Mouse (Mus musculus) kidney, postnatal 0 days (tissue): ENCODE results near the gene Adgrb3. TPM values are rescaled to one million over a fixed set of nuclear protein-coding genes. Genes with fewer than 3 reads are reported as not detected.

Experiments used
- ATAC-seq: fragments of 200-750 bp; cut with Nextera tagmentation; replicated peaks from 2 replicates; pipeline ENCODE4 v1.8.0; 2017; ENCODE audit warnings: low read depth, moderate number of reproducible peaks, moderate TSS enrichment, moderate library complexity; ENCODE audit not compliant: low FRiP score
- DNase-seq: peaks from one replicate; pipeline ENCODE4 v3.0.0-alpha.2; 2016; ENCODE audit warnings: low spot score
- H3K27ac ChIP-seq: fragments of 300-500 bp; sonication (generic); 2 replicates; pipeline ENCODE4 v1.5.1; 2014; ENCODE audit warnings: mild to moderate bottlenecking
- H3K27me3 ChIP-seq: fragments of 300-500 bp; sonication (generic); 2 replicates; pipeline ENCODE4 v1.6.1; 2014; ENCODE audit warnings: low read length, mixed read lengths; ENCODE audit not compliant: insufficient read depth
- H3K36me3 ChIP-seq: fragments of 300-500 bp; sonication (generic); 2 replicates; pipeline ENCODE4 v1.6.1; 2014; ENCODE audit warnings: low read length, mixed read lengths; ENCODE audit not compliant: insufficient read depth
- H3K4me1 ChIP-seq: fragments of 300-500 bp; sonication (generic); replicated peaks from 2 replicates; pipeline ENCODE4 v1.6.1; 2014; ENCODE audit warnings: antibody characterized with exemption, low read length, mixed read lengths; ENCODE audit not compliant: insufficient read depth
- H3K4me2 ChIP-seq: fragments of 300-500 bp; sonication (generic); 2 replicates; pipeline ENCODE4 v1.6.1; 2014; ENCODE audit warnings: mild to moderate bottlenecking, low read length, moderate library complexity, mixed read lengths
- H3K4me3 ChIP-seq: fragments of 300-500 bp; sonication (generic); replicated peaks from 2 replicates; pipeline ENCODE4 v1.5.1; 2014; ENCODE audit warnings: low read depth, low read length
- H3K9ac ChIP-seq: fragments of 300-500 bp; sonication (generic); 2 replicates; pipeline ENCODE4 v1.6.1; 2014; ENCODE audit warnings: low read depth, low read length
- H3K9me3 ChIP-seq: fragments of 300-500 bp; sonication (generic); replicated peaks from 2 replicates; pipeline ENCODE4 v1.6.1; 2016; ENCODE audit warnings: low read length, inconsistent platforms, mixed read lengths
- CTCF ChIP-seq: IDR thresholded peaks from 2 replicates; pipeline ENCODE4 v1.5.1; 2016; ENCODE audit warnings: antibody characterized with exemption, low read depth, mild to moderate bottlenecking, moderate library complexity
- WGBS: fragments of 180-500 bp; shearing (Covaris S2); extraction: QIAGEN DNeasy Blood & Tissue Kit; methylation state at CpG from one replicate; pipeline ENCODE4 v1.1.7; 2014; 5-methylcytosine and 5-hydroxymethylcytosine counted together
- polyA plus RNA-seq: library from polyadenylated mRNA; unstranded; fragments of >200 nt; fragmentation: Nextera tagmentation; extraction: Ambion mirVana; gene quantifications from 2 replicates; pipeline ENCODE4 v1.2.1, GENCODE M21; 2015

Gene Adgrb3
- polyA plus RNA-seq, 1 experiment from 2014 or later = 0.26 TPM

DNA sequence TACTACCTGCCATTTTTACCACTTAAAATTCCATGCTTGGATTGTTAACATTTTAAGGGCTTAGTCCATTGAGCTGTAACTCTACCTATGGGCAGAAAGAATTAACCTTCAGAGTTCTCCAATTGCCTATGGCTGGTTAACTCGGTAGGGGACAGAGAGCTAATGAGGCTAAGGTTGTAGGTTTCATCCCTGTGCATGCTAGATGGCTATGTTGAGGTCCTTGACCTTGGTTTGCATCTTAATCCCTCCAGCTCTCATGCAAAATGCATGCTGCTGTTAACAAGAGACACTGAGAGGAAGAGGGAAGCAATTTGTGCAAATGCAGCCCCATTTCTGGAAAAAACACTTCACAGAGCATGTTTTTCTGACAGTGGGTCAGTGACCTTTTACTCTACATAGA is 366.9 kb downstream of the Adgrb3 start:
- Histone ChIP-seq H3K4me3 (no peak overlapping the region), H3K36me3 (no peaks in the 10 kb centered on the region), H3K27ac (no peak overlapping the region), H3K27me3 (no peaks in the 10 kb centered on the region), H3K9me3 (no peaks in the 10 kb centered on the region), H3K4me2 (no peak overlapping the region), H3K9ac (no peak overlapping the region), H3K4me1 (no peaks in the 10 kb centered on the region)
- ATAC-seq (no peak), DNase-seq (no peak)
- TF ChIP-seq CTCF = no peak
- WGBS = 43% methylated on average over 1 of the region's 1 CpGs

GRCm38 (mm10) chr1:25435506-25435905 is 394.0 kb downstream of the Adgrb3 start:
- Histone ChIP-seq H3K4me2 (no peak overlapping the region), H3K9ac (no peak overlapping the region), H3K4me1 (no peaks in the 10 kb centered on the region), H3K27ac (no peak overlapping the region), H3K4me3 (no peak overlapping the region), H3K36me3 (no peaks in the 10 kb centered on the region), H3K9me3 (no peaks in the 10 kb centered on the region), H3K27me3 (no peaks in the 10 kb centered on the region)
- ATAC-seq (no peak), DNase-seq (peak; percentile 6)
- 19% methylated on average over 2 of the region's 2 CpGs for WGBS
- no peak for TF ChIP-seq CTCF

GRCm38 (mm10) chr1:25430219-25430862 is 399.2 kb downstream of the Adgrb3 start:
- H3K9me3 ChIP-seq = no peaks in the 10 kb centered on the region
- peak; percentile 23 for DNase-seq
- H3K36me3 ChIP-seq = no peaks in the 10 kb centered on the region
- no peak overlapping the region for H3K9ac ChIP-seq
- no peaks in the 10 kb centered on the region for H3K27me3 ChIP-seq
- no peak for ATAC-seq
- H3K4me3 ChIP-seq = 0 out of 2 replicates have a peak overlapping the region, but pooled peaks have one; percentile 4
- no peak overlapping the region for H3K27ac ChIP-seq
- TF ChIP-seq CTCF = no peak
- H3K4me2 ChIP-seq = peak overlapping the region; percentile 34; the same call in 1 of the 2 replicates
- 53% methylated on average over 16 of the region's 16 CpGs for WGBS
- no peaks in the 10 kb centered on the region for H3K4me1 ChIP-seq

DNA sequence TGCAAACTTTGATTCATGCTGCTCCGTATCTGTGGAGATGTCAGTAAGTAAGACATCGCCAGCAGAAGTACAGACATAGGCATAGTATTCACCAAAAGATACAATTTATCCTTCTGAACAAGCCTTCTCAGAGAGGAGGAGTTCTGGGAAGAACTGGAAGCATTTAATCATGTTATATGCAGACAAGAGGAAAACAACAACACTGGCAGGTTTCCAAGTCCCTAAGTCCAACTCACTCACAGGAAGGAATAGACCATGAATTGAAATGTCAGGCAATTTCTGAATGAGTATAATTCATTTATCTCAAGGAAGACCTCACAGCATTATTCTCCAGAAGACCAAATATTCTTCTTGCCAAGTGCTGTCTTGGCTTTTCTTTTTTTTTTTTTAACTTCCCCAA is 408.8 kb downstream of the Adgrb3 start:
- H3K4me2 ChIP-seq = no peak overlapping the region
- no peaks in the 10 kb centered on the region for H3K4me1 ChIP-seq
- H3K27me3 ChIP-seq = no peaks in the 10 kb centered on the region
- no peak for ATAC-seq
- peak; percentile 50 for DNase-seq
- 69% methylated on average over 2 of the region's 2 CpGs for WGBS
- no peaks in the 10 kb centered on the region for H3K9me3 ChIP-seq
- H3K36me3 ChIP-seq = no peaks in the 10 kb centered on the region
- H3K9ac ChIP-seq = no peak overlapping the region
- TF ChIP-seq CTCF = no peak
- no peak overlapping the region for H3K27ac ChIP-seq
- no peak overlapping the region for H3K4me3 ChIP-seq

DNA sequence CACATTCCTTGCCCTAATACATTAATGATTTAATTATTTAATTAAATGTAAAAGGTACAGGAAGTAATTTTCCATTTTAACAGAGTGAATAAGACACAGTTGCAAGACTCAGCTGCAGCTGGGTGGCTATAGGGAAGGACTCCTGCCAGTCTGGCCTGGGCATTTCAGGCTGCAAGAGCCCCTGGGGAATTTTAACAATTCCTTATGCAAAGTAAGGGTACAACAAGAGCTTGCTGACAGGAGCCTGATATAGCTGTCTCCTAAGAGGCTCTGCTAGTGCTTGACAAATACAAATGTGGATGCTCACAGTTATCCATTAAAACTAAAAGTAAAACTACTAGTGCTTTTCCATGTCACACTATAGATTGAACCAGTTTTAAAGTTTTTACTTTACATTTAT is 410.1 kb downstream of the Adgrb3 start:
- no peak for TF ChIP-seq CTCF
- no peaks in the 10 kb centered on the region for H3K9me3 ChIP-seq
- no peak overlapping the region for H3K4me3 ChIP-seq
- H3K4me1 ChIP-seq = no peaks in the 10 kb centered on the region
- DNase-seq (no peak), ATAC-seq (no peak)
- H3K27ac ChIP-seq = no peak overlapping the region
- no peak overlapping the region for H3K4me2 ChIP-seq
- no peaks in the 10 kb centered on the region for H3K27me3 ChIP-seq
- no peak overlapping the region for H3K9ac ChIP-seq
- H3K36me3 ChIP-seq = no peaks in the 10 kb centered on the region

DNA sequence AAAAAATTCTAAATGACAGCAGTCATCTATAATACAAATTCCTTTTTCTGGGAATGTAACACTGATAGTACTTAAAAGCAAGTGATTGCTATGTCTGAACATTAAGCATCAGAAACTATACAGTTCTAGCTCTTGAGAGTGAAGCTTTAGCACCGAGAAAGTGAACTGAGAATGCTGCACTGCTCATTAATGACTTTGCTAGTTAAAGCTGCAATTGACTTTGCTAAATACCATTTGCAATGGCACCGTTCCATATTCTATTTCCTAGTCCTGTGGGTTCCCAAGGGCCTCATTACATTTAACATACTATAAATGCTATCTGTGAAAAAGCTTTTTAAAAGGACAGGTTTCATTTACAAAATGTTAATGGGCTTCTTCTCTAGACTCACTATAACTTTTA is 414.4 kb downstream of the Adgrb3 start:
- no peak for ATAC-seq
- WGBS = 61% methylated on average over 2 of the region's 2 CpGs
- DNase-seq = no peak
- Histone ChIP-seq H3K4me3 (no peak overlapping the region), H3K9ac (no peak overlapping the region), H3K36me3 (no peaks in the 10 kb centered on the region), H3K27me3 (no peaks in the 10 kb centered on the region), H3K9me3 (no peaks in the 10 kb centered on the region), H3K27ac (no peak overlapping the region), H3K4me1 (no peaks in the 10 kb centered on the region), H3K4me2 (no peak overlapping the region)
- no peak for TF ChIP-seq CTCF

GRCm38 (mm10) chr1:25364186-25364585 is 465.3 kb downstream of the Adgrb3 start:
- H3K4me3 ChIP-seq = no peak overlapping the region
- no peak overlapping the region for H3K27ac ChIP-seq
- no peaks in the 10 kb centered on the region for H3K4me1 ChIP-seq
- H3K36me3 ChIP-seq = no peaks in the 10 kb centered on the region
- no peak for ATAC-seq
- no peak for TF ChIP-seq CTCF
- no peak overlapping the region for H3K9ac ChIP-seq
- H3K4me2 ChIP-seq = no peak overlapping the region
- DNase-seq = peak; percentile 11
- H3K27me3 ChIP-seq = no peaks in the 10 kb centered on the region
- no peaks in the 10 kb centered on the region for H3K9me3 ChIP-seq
- WGBS = 94% methylated on average over 2 of the region's 2 CpGs
